Comparison of ENCODE assay signal across 7 mouse cellular contexts in the genomic region with DNA sequence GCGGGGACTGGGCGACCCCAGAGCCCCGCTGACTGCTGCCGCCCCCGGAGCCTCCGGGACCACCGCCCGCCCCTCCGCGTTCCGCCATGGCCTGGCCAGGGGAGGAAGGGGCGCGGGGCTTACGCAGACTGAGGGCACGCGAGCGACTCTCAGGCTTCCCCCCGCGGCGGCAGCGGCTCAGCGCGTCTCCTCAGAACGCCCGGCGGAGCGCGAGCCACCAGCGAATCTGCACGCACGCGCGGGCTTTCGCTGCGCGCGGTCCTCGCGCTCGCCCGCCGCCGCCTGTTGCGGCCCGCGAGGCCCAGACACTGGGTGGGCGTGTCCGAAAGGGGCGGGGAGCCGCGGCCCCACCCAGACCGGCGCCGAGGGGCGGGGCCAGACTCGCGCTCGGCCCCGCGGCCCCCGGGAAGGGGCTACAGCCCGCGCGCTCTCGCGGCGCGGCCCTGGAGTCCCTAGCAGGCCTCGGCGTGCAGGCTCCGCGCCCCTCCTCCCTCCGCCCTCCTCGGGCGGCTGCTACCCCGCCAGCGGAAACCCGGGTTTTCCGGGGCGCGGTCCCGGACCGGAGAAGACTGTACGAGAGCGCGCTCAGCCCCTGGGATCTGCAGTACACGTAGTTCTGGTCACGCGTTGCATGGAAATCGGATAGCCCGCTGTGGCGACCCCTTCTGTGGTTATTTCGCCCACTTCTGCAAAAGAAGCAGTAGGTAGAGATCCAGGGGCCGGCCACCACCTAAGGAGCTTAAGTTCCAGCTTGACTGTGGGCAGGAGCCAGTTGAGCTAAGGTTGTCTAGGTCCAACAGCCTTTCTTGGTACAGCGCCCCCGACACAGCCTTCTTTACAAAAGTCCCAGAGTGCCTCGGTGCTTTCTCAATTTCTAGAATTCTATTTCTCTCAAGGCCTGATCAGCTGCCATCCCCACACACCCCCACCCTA. TPM values are rescaled to one million over a fixed set of nuclear protein-coding genes. Genes with fewer than 3 reads are reported as not detected.
DNase-seq lines count a peak whose midpoint lies in the region; ATAC-seq and TF ChIP-seq lines count a peak whose summit lies in the region.

Pacs1 (minus strand) TSS at position 319 of the 933 bp plus-strand sequence.

- peak within 1 kb of the TSS; percentile 83 for H3K27ac ChIP-seq in intestine, postnatal 0 days (ENCODE audit: low read depth, low read length)
- H3K27ac ChIP-seq in midbrain, embryonic 12.5 days (replicated peaks) = peak within 1 kb of the TSS; percentile 89
- peak within 1 kb of the TSS; percentile 70 for H3K27ac ChIP-seq in small intestine, adult 2 months (ENCODE audit: insufficient read depth, low read depth, low read length)

- H3K4me3 ChIP-seq in intestine, postnatal 0 days (ENCODE audit: low read depth, low read length) = peak within 1 kb of the TSS; percentile 83
- peak within 1 kb of the TSS; percentile 94 for H3K4me3 ChIP-seq in midbrain, embryonic 12.5 days
- H3K4me3 ChIP-seq in small intestine, adult 2 months (ENCODE audit: low read depth, low read length) = peak within 1 kb of the TSS; percentile 84

- peak; percentile 89 for ATAC-seq in intestine, postnatal 0 days
- ATAC-seq in midbrain, embryonic 12.5 days (ENCODE audit: low FRiP score, low read depth) = peak; percentile 89

- peaks cover 23% of the 10 kb centered on the region for H3K36me3 ChIP-seq in intestine, postnatal 0 days (ENCODE audit: control insufficient read depth, insufficient read depth)
- H3K36me3 ChIP-seq in midbrain, embryonic 12.5 days = peaks cover 42% of the 10 kb centered on the region
- peaks cover 14% of the 10 kb centered on the region for H3K36me3 ChIP-seq in small intestine, adult 2 months (ENCODE audit: control insufficient read depth, insufficient read depth, low read length)

- TF ChIP-seq CTCF in intestine, postnatal 0 days (IDR thresholded peaks at IDR 0.05; ENCODE audit: low read depth) = no peak; the same call in 1 of the 2 replicates
- TF ChIP-seq CTCF in small intestine, adult 2 months (IDR thresholded peaks at IDR 0.05; ENCODE audit: extremely low read depth, insufficient read length, insufficient replicate concordance, low read depth, low read length) = no peak

- H3K9ac ChIP-seq in intestine, postnatal 0 days (ENCODE audit: low read depth, low read length) = peak within 1 kb of the TSS; percentile 82
- H3K9ac ChIP-seq in midbrain, embryonic 12.5 days (replicated peaks) = peak within 1 kb of the TSS; percentile 94

- TF ChIP-seq POLR2A in small intestine, adult 2 months (IDR thresholded peaks at IDR 0.05; ENCODE audit: low read depth, low read length) = peak; percentile 43

- peak; percentile 96 for DNase-seq in adrenal gland, adult 2 months
- peak; percentile 91 for DNase-seq in embryo, embryonic 9.5 days (ENCODE audit: extremely low spot score)
- DNase-seq in gonadal fat pad, adult 2 months (ENCODE audit: low read depth) = no peak
- DNase-seq in left cerebral cortex, postnatal 4 days = peak; percentile 92

- no peaks in the 10 kb centered on the region for H3K9me3 ChIP-seq in intestine, postnatal 0 days (ENCODE audit: control insufficient read depth)
- H3K9me3 ChIP-seq in midbrain, embryonic 12.5 days = no peaks in the 10 kb centered on the region

- 0 out of 2 replicates have a peak, but pooled peaks cover 3% of the 10 kb centered on the region for H3K4me1 ChIP-seq in intestine, postnatal 0 days (replicated peaks; ENCODE audit: control insufficient read depth, insufficient read depth, low read length)
- peaks cover 33% of the 10 kb centered on the region for H3K4me1 ChIP-seq in midbrain, embryonic 12.5 days
- H3K4me1 ChIP-seq in small intestine, adult 2 months (ENCODE audit: control insufficient read depth, insufficient read depth, insufficient read length, low read length) = peaks cover 6% of the 10 kb centered on the region; the same call in 1 of the 2 replicates

- no peaks in the 10 kb centered on the region for H3K27me3 ChIP-seq in intestine, postnatal 0 days (replicated peaks; ENCODE audit: control insufficient read depth, insufficient read depth, low read length)
- no peaks in the 10 kb centered on the region for H3K27me3 ChIP-seq in midbrain, embryonic 12.5 days
- no peaks in the 10 kb centered on the region for H3K27me3 ChIP-seq in small intestine, adult 2 months (ENCODE audit: control insufficient read depth, insufficient read depth, low read length)

- under 1% methylated on average over 80 of the region's 97 CpGs for WGBS in intestine, postnatal 0 days
- under 1% methylated on average over 74 of the region's 97 CpGs for WGBS in midbrain, embryonic 12.5 days
- 1% methylated on average over 92 of the region's 97 CpGs for WGBS in small intestine, adult 2 months

- intact Hi-C loops in left cerebral cortex, postnatal 4 days (cut with DNase I) = loop anchor here (10.0 kb wide), 1 partner anchor 88 kb away; no protein-coding TSS in a partner anchor

- peak within 1 kb of the TSS; percentile 99 for H3K4me2 ChIP-seq in intestine, postnatal 0 days (replicated peaks; ENCODE audit: low read depth)
- H3K4me2 ChIP-seq in midbrain, embryonic 12.5 days (replicated peaks) = peak within 1 kb of the TSS; percentile 89

RNA-seq across cellular contexts. Expression of gene Pacs1, which starts in this region (rescaled TPM):
- total RNA-seq in adrenal gland, adult 2 months (2021) = 10 to 100 TPM; 18.4 to 18.9 TPM
- 34.1 and 39.9 TPM in 2 replicates for polyA plus RNA-seq in adrenal gland, adult 2 months (2012; rRNA removed)
- polyA plus RNA-seq in gonadal fat pad, adult 2 months (2012; rRNA removed) = 21.8 and 27.9 TPM in 2 replicates
- polyA plus RNA-seq in intestine, postnatal 0 days (2015; fragmentation: Nextera tagmentation; extraction: Ambion mirVana) = 6.2 and 6.6 TPM in 2 replicates
- 10 to 100 TPM; 90.7 to 92.6 TPM for total RNA-seq in left cerebral cortex, postnatal 4 days (2021)
- 32.5 and 32.8 TPM in 2 replicates for polyA plus RNA-seq in midbrain, embryonic 12.5 days (2016; fragmentation: Nextera tagmentation; extraction: Ambion mirVana)
- polyA plus RNA-seq in small intestine, adult 2 months (2012; rRNA removed) = 5.9 and 8.9 TPM in 2 replicates

Comparison
In these comparisons a context has a peak if more than half of its experiments do, and no peak if none do; other contexts are left out.
1. RNA of gene Pacs1 (total RNA-seq): 90.7 to 92.6 TPM in left cerebral cortex, postnatal 4 days; 18.4 to 18.9 TPM in adrenal gland, adult 2 months; every median in the first group is over 4 times any median in the second.
2. Peak in every context shown above with its lines, with median percentiles within 50 percentile points of each other: H3K27ac ChIP-seq and H3K4me3 ChIP-seq.